Mouse (Mus musculus) cortical plate, adult 2 months (tissue): ENCODE measurements around the gene Mical1.

Source experiments
- CTCF ChIP-seq: fragments of 200-500 bp; IDR thresholded peaks from 2 replicates; pipeline ENCODE4 v1.5.1; 2011; ENCODE audit warnings: mild to moderate bottlenecking, control low read depth, low read length; ENCODE audit not compliant: insufficient read depth; ENCODE audit errors: extremely low read depth
- POLR2A ChIP-seq: fragments of 200-500 bp; IDR thresholded peaks from 2 replicates; pipeline ENCODE4 v1.6.1; 2011; ENCODE audit warnings: mild to moderate bottlenecking, low read length, control low read depth; ENCODE audit not compliant: insufficient read depth; ENCODE audit errors: extremely low read depth

DNA sequence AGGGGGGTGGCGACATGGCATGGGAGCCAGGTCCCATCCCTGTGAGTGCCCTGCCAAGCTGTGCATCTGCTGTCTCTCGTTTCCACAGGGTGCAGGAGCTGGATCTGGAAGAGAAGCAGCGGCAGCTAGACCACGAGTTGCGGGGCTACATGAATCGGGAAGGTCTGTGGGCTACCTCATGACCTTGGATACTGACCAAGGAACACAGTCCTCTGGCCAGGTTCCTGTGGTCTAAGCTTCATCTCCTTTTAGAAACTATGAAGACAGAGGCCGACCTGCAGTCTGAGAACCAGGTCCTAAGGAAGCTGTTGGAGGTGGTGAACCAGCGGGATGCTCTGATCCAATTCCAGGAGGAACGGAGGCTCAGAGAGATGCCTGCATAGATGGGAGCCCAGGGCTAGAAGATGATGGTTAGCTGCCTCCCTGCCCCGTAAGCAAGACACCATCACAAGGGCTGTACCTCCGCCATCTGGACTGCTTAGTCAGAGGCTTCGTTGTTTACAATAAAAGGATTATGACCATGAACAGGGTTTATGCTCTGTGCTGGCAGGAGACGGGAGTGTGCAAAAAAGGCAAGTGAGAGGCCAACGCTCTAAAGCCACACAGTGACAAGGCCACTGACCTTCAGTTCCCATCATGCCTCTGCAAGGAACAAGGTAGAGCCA is 10.5 kb downstream of the Mical1 start:
- TF ChIP-seq POLR2A (no peak), CTCF (no peak)
